9 mouse cellular contexts compared by ENCODE assay signal in the genomic region with DNA sequence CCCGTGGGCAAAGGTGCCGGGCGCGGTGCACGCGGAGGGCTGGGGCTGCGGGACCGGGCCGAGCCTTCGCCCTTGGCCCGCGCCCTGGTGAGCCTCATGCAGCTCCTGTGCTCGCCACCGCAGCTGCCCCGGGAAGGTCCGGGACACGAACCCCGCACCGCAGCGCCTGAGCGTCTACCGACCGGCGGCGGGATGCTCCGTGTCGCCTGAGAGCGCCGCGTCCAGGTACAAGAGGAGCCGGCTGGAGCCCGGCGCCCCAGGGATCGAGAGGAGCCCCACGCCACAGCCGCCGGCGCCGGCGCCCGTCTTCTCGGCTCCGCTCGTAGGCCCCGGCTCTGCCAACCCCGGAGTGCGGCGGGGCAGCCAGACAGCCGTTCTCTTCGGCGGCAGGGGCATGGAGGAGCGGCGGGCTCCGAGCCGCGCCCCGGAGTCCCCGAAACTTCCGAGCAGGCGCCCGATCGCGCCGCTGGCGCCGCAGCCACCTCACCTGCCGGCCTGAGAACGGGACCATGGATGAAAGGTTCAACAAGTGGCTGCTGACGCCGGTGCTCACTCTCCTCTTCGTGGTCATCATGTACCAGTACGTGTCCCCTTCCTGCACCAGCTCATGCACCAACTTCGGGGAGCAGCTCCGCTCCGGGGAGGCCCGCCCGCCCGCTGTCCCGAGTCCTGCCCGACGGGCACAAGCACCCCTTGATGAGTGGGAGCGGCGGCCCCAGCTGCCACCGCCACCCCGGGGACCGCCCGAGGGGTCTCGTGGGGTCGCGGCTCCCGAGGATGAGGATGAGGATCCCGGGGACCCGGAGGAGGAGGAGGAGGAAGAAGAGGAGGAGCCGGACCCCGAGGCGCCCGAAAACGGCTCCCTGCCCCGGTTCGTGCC. TPM values are rescaled to one million over a fixed set of nuclear protein-coding genes. Genes with fewer than 3 reads are reported as not detected.
DNase-seq lines count a peak whose midpoint lies in the region; ATAC-seq lines count a peak whose summit lies in the region.
"Had no signal": no experiment of that assay in that cellular context is flagged by ENCODE, and none has a peak within 500 bp of the region (broad histone marks: within the 10 kb centered on the region; RNA-seq: fewer than 3 reads in every experiment).

A gene (plus strand): TSS at position 436 of the 880 bp plus-strand sequence.

- no peaks in the 10 kb centered on the region for H3K36me3 ChIP-seq in hindbrain, embryonic 10.5 days
- H3K36me3 ChIP-seq in limb, embryonic 10.5 days, result no peaks in the 10 kb centered on the region
- H3K36me3 ChIP-seq in neural tube, embryonic 13.5 days, result no peaks in the 10 kb centered on the region

- H3K4me3 ChIP-seq in hindbrain, embryonic 10.5 days, result peak within 1 kb of the TSS; percentile 73
- H3K4me3 ChIP-seq in limb, embryonic 10.5 days, result peak within 1 kb of the TSS; percentile 73
- H3K4me3 ChIP-seq in neural tube, embryonic 13.5 days, result peak within 1 kb of the TSS; percentile 63

- H3K27ac ChIP-seq in hindbrain, embryonic 10.5 days, result peak within 1 kb of the TSS; percentile 64
- peak within 1 kb of the TSS; percentile 75 for H3K27ac ChIP-seq in limb, embryonic 10.5 days
- H3K27ac ChIP-seq in neural tube, embryonic 13.5 days (replicated peaks), result no peak within 1 kb of the TSS

- DNase-seq in layer of hippocampus, adult 8-10 months (ENCODE audit: low spot score in 2 of 2), result peak in 1 of 2 experiments; percentile 28
- no peak for DNase-seq in layer of hippocampus, adult 9-11 months
- DNase-seq in adrenal gland, postnatal 10 days, result peak; percentile 40
- DNase-seq in embryo, embryonic 10 days (ENCODE audit: low spot score), result peak; percentile 19
- DNase-seq in hindbrain, embryonic 10.5 days (ENCODE audit: low spot score), result peak; percentile 51
- DNase-seq in limb, embryonic 10.5 days (ENCODE audit: low spot score), result peak; percentile 56
- DNase-seq in natural killer cell, adult 2 months (ENCODE audit: low spot score in 2 of 2), result no peak

- H3K9ac ChIP-seq in neural tube, embryonic 13.5 days, result peak within 1 kb of the TSS; percentile 75

- peaks cover 89% of the 10 kb centered on the region for H3K27me3 ChIP-seq in hindbrain, embryonic 10.5 days (ENCODE audit: insufficient read depth, poor library complexity, severe bottlenecking)
- peaks cover 81% of the 10 kb centered on the region for H3K27me3 ChIP-seq in limb, embryonic 10.5 days (ENCODE audit: low read depth, poor library complexity, severe bottlenecking)
- H3K27me3 ChIP-seq in neural tube, embryonic 13.5 days, result peaks cover 65% of the 10 kb centered on the region

- peak; percentile 51 for ATAC-seq in neural tube, embryonic 13.5 days (ENCODE audit: low read depth)

- peak within 1 kb of the TSS; percentile 96 for H3K4me2 ChIP-seq in neural tube, embryonic 13.5 days

- WGBS in hindbrain, embryonic 10.5 days, result under 1% methylated on average over 100 of the region's 100 CpGs
- WGBS in limb, embryonic 10.5 days, result 1% methylated on average over 100 of the region's 100 CpGs
- WGBS in neural tube, embryonic 13.5 days, result under 1% methylated on average over 99 of the region's 100 CpGs

- H3K9me3 ChIP-seq in hindbrain, embryonic 10.5 days, result no peaks in the 10 kb centered on the region
- H3K9me3 ChIP-seq in limb, embryonic 10.5 days (replicated peaks), result no peaks in the 10 kb centered on the region
- no peaks in the 10 kb centered on the region for H3K9me3 ChIP-seq in neural tube, embryonic 13.5 days

- peaks cover 22% of the 10 kb centered on the region for H3K4me1 ChIP-seq in hindbrain, embryonic 10.5 days (replicated peaks)
- peaks cover 19% of the 10 kb centered on the region for H3K4me1 ChIP-seq in limb, embryonic 10.5 days
- peaks cover 21% of the 10 kb centered on the region for H3K4me1 ChIP-seq in neural tube, embryonic 13.5 days (replicated peaks)

RNA-seq across cellular contexts. Expression of the gene that starts here (rescaled TPM):
- 10 to 100 TPM; 58.0 to 69.9 (median 64.4) TPM for total RNA-seq in layer of hippocampus, adult 8-10 months (2022)
- total RNA-seq in adrenal gland, postnatal 10 days (2021), result 1 to 10 TPM; 1.4 to 1.6 TPM
- polyA plus RNA-seq in hindbrain, embryonic 10.5 days (2016; fragmentation: Nextera tagmentation; extraction: Ambion mirVana), result 0.09 TPM in 1 of 2 replicates, not detected in the other
- 0.16 TPM in 1 of 2 replicates, not detected in the other for polyA plus RNA-seq in limb, embryonic 10.5 days (2016; fragmentation: Nextera tagmentation; extraction: Ambion mirVana)
- polyA plus RNA-seq in neural tube, embryonic 13.5 days (2015; fragmentation: Nextera tagmentation; extraction: Ambion mirVana), result 1.2 and 1.5 TPM in 2 replicates
- total RNA-seq: neutrophil, adult 5-6 weeks had no signal

Comparison
In these comparisons a context has a peak if more than half of its experiments do, and no peak if none do; other contexts are left out.
1. RNA of the gene that starts here (total RNA-seq): 58.0 to 69.9 TPM in layer of hippocampus, adult 8-10 months; 1.4 to 1.6 TPM in adrenal gland, postnatal 10 days; every median in the first group is over 10 times any median in the second.
2. Peak in DNase-seq, H3K4me3 ChIP-seq and H3K27ac ChIP-seq in hindbrain, embryonic 10.5 days; RNA of the gene not detected or under 1 TPM.
3. Peak in DNase-seq, H3K4me3 ChIP-seq and H3K27ac ChIP-seq in limb, embryonic 10.5 days; RNA of the gene not detected or under 1 TPM.
4. DNase-seq: peak in adrenal gland, postnatal 10 days (single experiment) and embryo, embryonic 10 days (single experiment); none in layer of hippocampus, adult 9-11 months (single experiment) and natural killer cell, adult 2 months (0 of 2).
5. Peak in every context shown above with its lines, with median percentiles within 50 percentile points of each other: H3K4me3 ChIP-seq.